Mouse (Mus musculus) cortical plate, adult 2 months (tissue): ENCODE data around the gene Tagln. TPM values are rescaled to one million over a fixed set of nuclear protein-coding genes. Genes with fewer than 3 reads are reported as not detected.
A peak's percentile ranks its signal among the peaks of the same experiment; 100 is the strongest.

Source experiments
- H3K27ac ChIP-seq: fragments of 200-500 bp; 2 replicates; pipeline ENCODE4 v1.5.1; 2012; ENCODE audit warnings: low read length, control low read depth, inconsistent platforms; ENCODE audit not compliant: insufficient read depth
- H3K4me1 ChIP-seq: fragments of 200-500 bp; 2 replicates; pipeline ENCODE4 v1.6.1; 2011; ENCODE audit warnings: low read length; ENCODE audit not compliant: control insufficient read depth, insufficient read depth
- H3K4me3 ChIP-seq: fragments of 200-500 bp; 2 replicates; pipeline ENCODE4 v1.5.1; 2011; ENCODE audit warnings: mild to moderate bottlenecking, low read length, control low read depth; ENCODE audit not compliant: insufficient read depth
- CTCF ChIP-seq: fragments of 200-500 bp; IDR thresholded peaks from 2 replicates; pipeline ENCODE4 v1.5.1; 2011; ENCODE audit warnings: mild to moderate bottlenecking, control low read depth, low read length; ENCODE audit not compliant: insufficient read depth; ENCODE audit errors: extremely low read depth
- POLR2A ChIP-seq: fragments of 200-500 bp; IDR thresholded peaks from 2 replicates; pipeline ENCODE4 v1.6.1; 2011; ENCODE audit warnings: mild to moderate bottlenecking, low read length, control low read depth; ENCODE audit not compliant: insufficient read depth; ENCODE audit errors: extremely low read depth
- polyA plus RNA-seq: library from polyadenylated mRNA; depleted of rRNA; stranded (reverse); fragments of >200 nt; gene quantifications from 2 replicates; pipeline ENCODE4 v1.2.3, GENCODE M21; 2012

The Tagln gene
- polyA plus RNA-seq, 1 experiment, result 18.3 TPM

DNA sequence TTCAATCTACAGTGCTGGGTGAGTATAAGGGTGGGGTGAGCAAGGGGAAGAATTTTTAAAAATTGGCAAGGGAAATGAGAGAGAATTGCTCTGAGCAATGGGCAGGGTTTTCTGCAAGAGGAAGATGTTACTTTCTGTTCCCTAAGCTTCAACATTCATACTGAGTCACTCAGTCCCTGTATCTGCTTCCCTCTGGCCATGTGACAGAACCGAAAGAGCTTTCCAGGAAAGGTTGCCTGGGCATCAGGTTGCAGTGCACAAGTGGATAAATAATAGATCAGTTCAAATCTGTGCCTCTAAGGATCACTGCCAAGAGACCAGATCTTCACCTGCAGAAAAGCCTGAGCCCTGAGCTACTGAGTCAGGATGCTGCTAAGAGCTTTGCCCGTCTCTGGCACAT, 26.0 kb upstream of the Tagln start:
- Histone ChIP-seq H3K27ac (no peak overlapping the region), H3K4me1 (peaks cover 5% of the 10 kb centered on the region; the same call in 1 of the 2 replicates), H3K4me3 (no peak overlapping the region)
- no peak for TF ChIP-seq CTCF
- no peak for TF ChIP-seq POLR2A

- Histone ChIP-seq H3K27ac (no peak overlapping the region), H3K4me3 (no peak overlapping the region), H3K4me1 (peaks cover 4% of the 10 kb centered on the region; the same call in 1 of the 2 replicates)
- no peak for TF ChIP-seq POLR2A
- TF ChIP-seq CTCF, result no peak
These were observed 23.8 kb upstream of the Tagln start for GRCm38 (mm10) chr9:45959661-45960060.

DNA sequence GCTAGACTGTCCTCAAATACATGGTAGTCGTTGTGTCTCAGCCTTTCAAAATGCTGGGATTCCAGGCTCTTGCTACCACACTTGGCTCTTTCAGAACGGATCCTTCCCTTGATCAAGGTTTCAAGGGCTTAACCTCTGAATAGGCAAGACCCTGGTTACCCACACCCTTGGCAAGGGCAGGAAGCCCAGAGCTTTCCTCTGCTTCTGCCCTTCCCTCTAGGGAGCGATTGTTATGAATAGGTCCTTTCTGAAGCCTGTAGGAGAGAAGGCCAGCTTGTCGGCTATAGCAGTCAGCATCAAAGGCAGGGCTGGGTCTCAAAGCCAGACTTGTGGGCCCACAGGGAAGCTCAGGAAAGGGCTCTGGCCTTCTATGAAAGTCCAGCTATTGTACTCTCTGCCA, 23.0 kb upstream of the Tagln start:
- Histone ChIP-seq H3K4me1 (peaks cover 4% of the 10 kb centered on the region; the same call in 1 of the 2 replicates), H3K4me3 (no peak overlapping the region), H3K27ac (no peak overlapping the region; the same call in 1 of the 2 replicates)
- no peak for TF ChIP-seq POLR2A
- no peak for TF ChIP-seq CTCF

DNA sequence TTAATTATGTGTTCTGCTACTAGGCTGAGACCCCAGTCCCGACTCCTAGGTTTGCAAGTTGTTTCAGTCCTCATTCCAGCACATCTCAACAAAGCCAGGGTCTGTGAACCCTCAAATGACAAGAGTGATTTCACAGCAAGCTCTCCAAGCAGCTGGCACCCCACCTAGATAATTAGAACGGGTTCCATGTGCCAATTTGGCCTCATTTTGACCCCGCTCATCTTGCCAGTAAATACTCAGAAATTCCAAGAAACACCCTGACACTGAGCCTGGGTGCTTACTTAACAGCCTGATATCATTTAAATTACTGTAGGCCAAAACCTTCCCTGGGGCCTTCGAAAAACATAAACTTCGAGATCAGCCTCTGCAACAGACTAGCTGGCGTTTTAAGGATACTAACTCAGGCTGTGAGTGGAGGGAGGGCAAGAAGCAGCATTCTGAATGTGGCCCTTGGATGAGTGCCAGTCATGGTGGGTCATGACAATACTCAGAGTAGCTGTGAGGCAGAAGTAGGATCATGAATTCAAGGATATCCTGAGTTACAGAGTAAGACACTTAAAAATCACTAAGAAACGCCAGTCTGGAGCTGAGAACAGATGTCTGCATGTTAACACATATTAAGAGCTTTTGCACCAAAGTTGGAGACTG, 22.3 kb upstream of the Tagln start:
- Histone ChIP-seq H3K4me3 (no peak overlapping the region), H3K4me1 (peaks cover 8% of the 10 kb centered on the region), H3K27ac (no peak overlapping the region)
- TF ChIP-seq CTCF (no peak), POLR2A (no peak)

- Histone ChIP-seq H3K4me3 (peak within 1 kb of the TSS; percentile 70), H3K27ac (peak within 1 kb of the TSS; percentile 93), H3K4me1 (peaks cover 9% of the 10 kb centered on the region)
- TF ChIP-seq POLR2A (no peak), CTCF (no peak)
These were observed 19.5 kb upstream of the Tagln start, which contains the start of gene Sidt2 for GRCm38 (mm10) chr9:45955107-45955963. Sidt2 (minus strand) TSS chr9:45955258.

GRCm38 (mm10) chr9:45954294-45955106, 18.6 kb upstream of the Tagln start:
- Histone ChIP-seq H3K4me1 (peaks cover 9% of the 10 kb centered on the region), H3K27ac (peak overlapping the region; percentile 93), H3K4me3 (peak overlapping the region; percentile 70)
- TF ChIP-seq CTCF (no peak), POLR2A (peak; percentile 32; the same call in 1 of the 2 replicates)

DNA sequence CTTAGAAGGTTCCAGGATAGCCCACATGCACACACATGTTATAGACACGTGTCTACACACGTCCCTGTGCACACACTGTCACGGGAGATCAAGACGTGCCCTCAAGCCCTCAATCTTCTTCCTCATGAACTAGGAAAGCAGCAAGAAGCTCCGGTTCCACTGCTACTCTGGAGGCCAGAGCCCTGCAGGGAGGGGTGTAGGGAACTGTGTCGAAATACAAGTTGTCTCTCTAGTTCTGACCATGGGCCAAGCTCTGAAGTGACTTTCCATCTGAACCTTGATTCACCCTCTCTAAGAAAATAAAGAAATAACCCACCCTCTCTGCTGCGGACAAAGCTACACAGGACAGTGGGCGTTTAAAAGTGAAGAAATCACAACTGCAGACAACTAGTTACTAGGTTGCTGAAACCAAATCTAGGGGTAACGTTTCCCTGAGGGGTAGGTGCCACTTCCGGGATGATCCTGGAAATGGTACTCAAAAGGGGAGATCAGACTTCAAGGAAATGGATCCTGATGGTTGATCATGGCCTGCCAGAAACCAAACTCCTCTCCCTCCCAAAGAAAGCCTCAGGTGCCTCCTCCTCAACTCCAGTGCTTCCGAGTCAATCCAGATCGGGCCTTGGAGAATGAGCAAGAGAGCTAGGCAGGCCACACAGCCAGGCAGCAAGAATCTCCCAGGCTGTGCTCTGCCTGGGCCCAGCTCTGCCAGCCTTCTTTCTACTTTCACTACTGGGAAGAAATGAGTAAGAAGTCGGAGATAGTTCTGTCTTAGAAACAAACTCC, 17.8 kb upstream of the Tagln start:
- TF ChIP-seq POLR2A (no peak), CTCF (no peak)
- peak overlapping the region; percentile 70 for H3K4me3 ChIP-seq
- peak overlapping the region; percentile 8; the same call in 1 of the 2 replicates for H3K27ac ChIP-seq
- H3K4me1 ChIP-seq, result peaks cover 8% of the 10 kb centered on the region

GRCm38 (mm10) chr9:45952890-45953289, 17.0 kb upstream of the Tagln start:
- TF ChIP-seq CTCF (no peak), POLR2A (no peak)
- H3K27ac ChIP-seq, result no peak overlapping the region
- peak overlapping the region; percentile 70; the same call in 1 of the 2 replicates for H3K4me3 ChIP-seq
- H3K4me1 ChIP-seq, result peaks cover 6% of the 10 kb centered on the region
